Mouse (Mus musculus) forebrain, postnatal 0 days (tissue): ENCODE data around the gene Ubac2. TPM values are rescaled to one million over a fixed set of nuclear protein-coding genes. Genes with fewer than 3 reads are reported as not detected.

Source experiments
- ATAC-seq: fragments of 200-750 bp; cut with Nextera tagmentation; 2 replicates; pipeline ENCODE4 v1.8.0; 2017; ENCODE audit warnings: mild to moderate bottlenecking, moderate library complexity
- DNase-seq: peaks from one replicate; pipeline ENCODE4 v3.0.0-alpha.2; 2015
- H3K27ac ChIP-seq: fragments of 300-500 bp; sonication (generic); 2 replicates; pipeline ENCODE4 v1.5.1; 2014; ENCODE audit warnings: low read depth, mild to moderate bottlenecking, antibody characterized with exemption, low read length, moderate library complexity, mixed read lengths
- H3K27me3 ChIP-seq: fragments of 300-500 bp; sonication (generic); 2 replicates; pipeline ENCODE4 v1.6.1; 2014; ENCODE audit warnings: mild to moderate bottlenecking, low read length, mixed read lengths; ENCODE audit not compliant: insufficient read depth
- H3K36me3 ChIP-seq: fragments of 300-500 bp; sonication (generic); 2 replicates; pipeline ENCODE4 v1.6.1; 2014; ENCODE audit warnings: mild to moderate bottlenecking, moderate library complexity; ENCODE audit not compliant: insufficient read depth
- H3K4me1 ChIP-seq: fragments of 300-500 bp; sonication (generic); 2 replicates; pipeline ENCODE4 v1.6.1; 2014; ENCODE audit warnings: antibody characterized with exemption; ENCODE audit not compliant: insufficient read depth
- H3K4me2 ChIP-seq: fragments of 300-500 bp; sonication (generic); 2 replicates; pipeline ENCODE4 v1.6.1; 2014; ENCODE audit warnings: low read depth, mild to moderate bottlenecking, moderate library complexity
- H3K4me3 ChIP-seq: fragments of 300-500 bp; sonication (generic); 2 replicates; pipeline ENCODE4 v1.5.1; 2014; ENCODE audit warnings: low read depth, low read length, mixed read lengths
- H3K9ac ChIP-seq: fragments of 300-500 bp; sonication (generic); 2 replicates; pipeline ENCODE4 v1.6.1; 2014; ENCODE audit warnings: mild to moderate bottlenecking
- H3K9me3 ChIP-seq: fragments of 300-500 bp; sonication (generic); 2 replicates; pipeline ENCODE4 v1.6.1; 2016; ENCODE audit warnings: low read length
- CTCF ChIP-seq: sonication (generic); IDR thresholded peaks from 2 replicates; pipeline ENCODE4 v1.5.1; 2016; ENCODE audit warnings: antibody characterized with exemption, control low read depth, low read depth
- WGBS: fragments of 180-500 bp; shearing (Covaris S2); extraction: QIAGEN DNeasy Blood & Tissue Kit; methylation state at CpG from one replicate; pipeline ENCODE4 v1.1.7; 2014; 5-methylcytosine and 5-hydroxymethylcytosine counted together
- polyA plus RNA-seq: library from polyadenylated mRNA; unstranded; fragments of >200 nt; fragmentation: Nextera tagmentation; extraction: Ambion mirVana; gene quantifications from 2 replicates; pipeline ENCODE4 v1.2.1, GENCODE M21; 2015
- total RNA-seq: library from RNA; depleted of rRNA; stranded (reverse); fragments of >200 nt; gene quantifications from 2 replicates; pipeline ENCODE4 v1.2.3, GENCODE M21; 2014; rRNA removed

The Ubac2 gene
- 31.6 and 41.9 TPM in 2 replicates for total RNA-seq
- 52.6 and 55.9 TPM in 2 replicates for polyA plus RNA-seq

- peak; percentile 99 for ATAC-seq
Measured at GRCm38 (mm10) chr14:121878176-121878858, at the start of gene Ubac2. TSS of gene Ubac2 (plus strand) at chr14:121878620.

GRCm38 (mm10) chr14:121829816-121830442, 48.5 kb upstream of the Ubac2 start:
- ATAC-seq (no peak), DNase-seq (no peak)
- Histone ChIP-seq H3K27me3 (no peaks in the 10 kb centered on the region), H3K4me2 (no peak overlapping the region), H3K4me3 (no peak overlapping the region), H3K9me3 (no peaks in the 10 kb centered on the region), H3K27ac (no peak overlapping the region), H3K9ac (no peak overlapping the region), H3K36me3 (no peaks in the 10 kb centered on the region), H3K4me1 (no peaks in the 10 kb centered on the region)
- TF ChIP-seq CTCF = no peak
- 93% methylated on average over 4 of the region's 4 CpGs for WGBS

More at GRCm38 (mm10) chr14:121878176-121878858, at the start of gene Ubac2:
- under 1% methylated on average over 60 of the region's 61 CpGs for WGBS
- peak; percentile 100 for DNase-seq
- Histone ChIP-seq H3K27ac (peak within 1 kb of the TSS; percentile 84), H3K9me3 (no peaks in the 10 kb centered on the region), H3K9ac (peak within 1 kb of the TSS; percentile 90), H3K4me1 (no peaks in the 10 kb centered on the region; the same call in none of the 2 replicates), H3K36me3 (no peaks in the 10 kb centered on the region), H3K4me2 (peak within 1 kb of the TSS; percentile 75), H3K27me3 (no peaks in the 10 kb centered on the region), H3K4me3 (peak within 1 kb of the TSS; percentile 88)
- peak; percentile 58 for TF ChIP-seq CTCF

GRCm38 (mm10) chr14:121833001-121833520, 45.4 kb upstream of the Ubac2 start:
- Histone ChIP-seq H3K4me2 (no peak overlapping the region), H3K27me3 (no peaks in the 10 kb centered on the region), H3K9me3 (no peaks in the 10 kb centered on the region), H3K36me3 (no peaks in the 10 kb centered on the region), H3K27ac (no peak overlapping the region), H3K4me3 (no peak overlapping the region), H3K9ac (no peak overlapping the region), H3K4me1 (no peaks in the 10 kb centered on the region)
- ATAC-seq (no peak), DNase-seq (no peak)
- 92% methylated on average over 2 of the region's 2 CpGs for WGBS
- TF ChIP-seq CTCF = no peak

- Histone ChIP-seq H3K4me2 (no peak overlapping the region), H3K27me3 (no peaks in the 10 kb centered on the region), H3K9me3 (no peaks in the 10 kb centered on the region; the same call in 1 of the 2 replicates), H3K36me3 (no peaks in the 10 kb centered on the region), H3K9ac (no peak overlapping the region), H3K27ac (no peak overlapping the region), H3K4me1 (no peaks in the 10 kb centered on the region), H3K4me3 (no peak overlapping the region)
- WGBS = 93% methylated on average over 4 of the region's 4 CpGs
- no peak for DNase-seq
- TF ChIP-seq CTCF = no peak
- no peak for ATAC-seq
Measured at GRCm38 (mm10) chr14:121838161-121838560, 40.3 kb upstream of the Ubac2 start.

- Histone ChIP-seq H3K4me3 (no peak overlapping the region), H3K27me3 (no peaks in the 10 kb centered on the region), H3K9me3 (no peaks in the 10 kb centered on the region; the same call in 1 of the 2 replicates), H3K9ac (no peak overlapping the region), H3K4me2 (no peak overlapping the region), H3K27ac (no peak overlapping the region), H3K4me1 (no peaks in the 10 kb centered on the region), H3K36me3 (no peaks in the 10 kb centered on the region)
- DNase-seq (no peak), ATAC-seq (no peak)
- TF ChIP-seq CTCF = no peak
- 90% methylated on average over 8 of the region's 8 CpGs for WGBS
Measured at GRCm38 (mm10) chr14:121840217-121840616, 38.2 kb upstream of the Ubac2 start.

GRCm38 (mm10) chr14:121844486-121844885, 33.9 kb upstream of the Ubac2 start:
- Histone ChIP-seq H3K4me1 (no peaks in the 10 kb centered on the region), H3K4me3 (no peak overlapping the region), H3K36me3 (no peaks in the 10 kb centered on the region), H3K9ac (no peak overlapping the region), H3K27me3 (no peaks in the 10 kb centered on the region), H3K27ac (no peak overlapping the region), H3K9me3 (no peaks in the 10 kb centered on the region), H3K4me2 (no peak overlapping the region)
- DNase-seq (no peak), ATAC-seq (no peak)
- TF ChIP-seq CTCF = no peak
- 60% methylated on average over 8 of the region's 8 CpGs for WGBS

- DNase-seq = no peak
- Histone ChIP-seq H3K27me3 (no peaks in the 10 kb centered on the region), H3K4me3 (no peak overlapping the region), H3K9me3 (no peaks in the 10 kb centered on the region), H3K9ac (no peak overlapping the region), H3K27ac (no peak overlapping the region), H3K4me1 (no peaks in the 10 kb centered on the region), H3K4me2 (no peak overlapping the region), H3K36me3 (no peaks in the 10 kb centered on the region)
- ATAC-seq = no peak
- TF ChIP-seq CTCF = no peak
- WGBS = 92% methylated on average over 1 of the region's 1 CpGs
Measured at GRCm38 (mm10) chr14:121851231-121851630, 27.2 kb upstream of the Ubac2 start.
